Mouse (Mus musculus) ES-E14 (cell line): ENCODE results near the gene Cenpm.

Source experiments
- CHD2 ChIP-seq: IDR thresholded peaks from 2 replicates; pipeline ENCODE4 v1.6.1; 2014; ENCODE audit warnings: mild to moderate bottlenecking, low read depth, low read length, inconsistent platforms
- HCFC1 ChIP-seq: IDR thresholded peaks from 2 replicates; pipeline ENCODE4 v1.6.1; 2012; ENCODE audit warnings: low read length, inconsistent platforms, borderline replicate concordance; ENCODE audit not compliant: insufficient read depth
- ZNF384 ChIP-seq: IDR thresholded peaks from 2 replicates; pipeline ENCODE4 v1.6.1; 2012; ENCODE audit warnings: low read depth, low read length, inconsistent platforms

DNA sequence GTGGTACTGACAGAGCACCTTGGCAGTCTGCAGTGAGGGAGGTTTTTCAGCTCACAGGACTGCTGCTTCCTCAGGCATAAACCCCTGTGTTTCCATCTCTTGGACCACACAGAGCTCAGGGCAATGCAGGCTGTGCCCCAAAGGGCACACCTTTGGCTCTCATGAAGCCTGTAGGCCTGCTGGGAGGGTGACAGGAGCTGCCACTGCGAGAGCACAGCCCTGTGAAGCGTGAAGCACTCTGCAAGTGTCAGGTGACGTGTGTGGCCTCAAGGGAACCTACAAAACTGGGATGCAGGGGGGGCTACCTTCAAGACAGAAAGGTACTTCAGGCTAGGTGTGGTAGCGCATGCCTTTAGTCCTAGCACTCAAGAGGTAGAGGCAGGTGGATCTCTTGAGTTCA, 11.9 kb downstream of the Cenpm start:
- TF ChIP-seq CHD2 (no peak), HCFC1 (no peak), ZNF384 (no peak)
